Mouse (Mus musculus) kidney, postnatal 0 days (tissue): Measurements from ENCODE around the gene Mymx. TPM values are rescaled to one million over a fixed set of nuclear protein-coding genes. Genes with fewer than 3 reads are reported as not detected.

Experiments used
- ATAC-seq: fragments of 200-750 bp; cut with Nextera tagmentation; replicated peaks from 2 replicates; pipeline ENCODE4 v1.8.0; 2017; ENCODE audit warnings: low read depth, moderate number of reproducible peaks, moderate TSS enrichment, moderate library complexity; ENCODE audit not compliant: low FRiP score
- DNase-seq: peaks from one replicate; pipeline ENCODE4 v3.0.0-alpha.2; 2016; ENCODE audit warnings: low spot score
- H3K27ac ChIP-seq: fragments of 300-500 bp; sonication (generic); 2 replicates; pipeline ENCODE4 v1.5.1; 2014; ENCODE audit warnings: mild to moderate bottlenecking
- H3K27me3 ChIP-seq: fragments of 300-500 bp; sonication (generic); 2 replicates; pipeline ENCODE4 v1.6.1; 2014; ENCODE audit warnings: low read length, mixed read lengths; ENCODE audit not compliant: insufficient read depth
- H3K36me3 ChIP-seq: fragments of 300-500 bp; sonication (generic); 2 replicates; pipeline ENCODE4 v1.6.1; 2014; ENCODE audit warnings: low read length, mixed read lengths; ENCODE audit not compliant: insufficient read depth
- H3K4me1 ChIP-seq: fragments of 300-500 bp; sonication (generic); replicated peaks from 2 replicates; pipeline ENCODE4 v1.6.1; 2014; ENCODE audit warnings: antibody characterized with exemption, low read length, mixed read lengths; ENCODE audit not compliant: insufficient read depth
- H3K4me2 ChIP-seq: fragments of 300-500 bp; sonication (generic); 2 replicates; pipeline ENCODE4 v1.6.1; 2014; ENCODE audit warnings: mild to moderate bottlenecking, low read length, moderate library complexity, mixed read lengths
- H3K4me3 ChIP-seq: fragments of 300-500 bp; sonication (generic); replicated peaks from 2 replicates; pipeline ENCODE4 v1.5.1; 2014; ENCODE audit warnings: low read depth, low read length
- H3K9ac ChIP-seq: fragments of 300-500 bp; sonication (generic); 2 replicates; pipeline ENCODE4 v1.6.1; 2014; ENCODE audit warnings: low read depth, low read length
- H3K9me3 ChIP-seq: fragments of 300-500 bp; sonication (generic); replicated peaks from 2 replicates; pipeline ENCODE4 v1.6.1; 2016; ENCODE audit warnings: low read length, inconsistent platforms, mixed read lengths
- CTCF ChIP-seq: IDR thresholded peaks from 2 replicates; pipeline ENCODE4 v1.5.1; 2016; ENCODE audit warnings: antibody characterized with exemption, low read depth, mild to moderate bottlenecking, moderate library complexity
- WGBS: fragments of 180-500 bp; shearing (Covaris S2); extraction: QIAGEN DNeasy Blood & Tissue Kit; methylation state at CpG from one replicate; pipeline ENCODE4 v1.1.7; 2014; 5-methylcytosine and 5-hydroxymethylcytosine counted together
- polyA plus RNA-seq: library from polyadenylated mRNA; unstranded; fragments of >200 nt; fragmentation: Nextera tagmentation; extraction: Ambion mirVana; gene quantifications from 2 replicates; pipeline ENCODE4 v1.2.1, GENCODE M21; 2015

The Mymx gene
- polyA plus RNA-seq, 1 experiment from 2014 or later, result 18.4 TPM

- no peak for TF ChIP-seq CTCF
- Histone ChIP-seq H3K9me3 (no peaks in the 10 kb centered on the region), H3K4me3 (no peak overlapping the region), H3K4me2 (peak overlapping the region; percentile 98), H3K27me3 (no peaks in the 10 kb centered on the region), H3K27ac (peak overlapping the region; percentile 70), H3K36me3 (0 out of 2 replicates have a peak, but pooled peaks cover 6% of the 10 kb centered on the region), H3K4me1 (peaks cover 46% of the 10 kb centered on the region), H3K9ac (peak overlapping the region; percentile 28; the same call in 1 of the 2 replicates)
- DNase-seq (no peak), ATAC-seq (no peak; the same call in 1 of the 2 replicates)
- 32% methylated on average over 16 of the region's 16 CpGs for WGBS
Observed at GRCm38 (mm10) chr17:45591701-45592605, 9.9 kb downstream of the Mymx start.

GRCm38 (mm10) chr17:45590410-45590809 is 11.5 kb downstream of the Mymx start:
- Histone ChIP-seq H3K4me2 (no peak overlapping the region), H3K27ac (no peak overlapping the region), H3K27me3 (no peaks in the 10 kb centered on the region), H3K4me1 (peaks cover 45% of the 10 kb centered on the region), H3K36me3 (0 out of 2 replicates have a peak, but pooled peaks cover 6% of the 10 kb centered on the region), H3K9ac (no peak overlapping the region), H3K4me3 (no peak overlapping the region), H3K9me3 (no peaks in the 10 kb centered on the region)
- TF ChIP-seq CTCF, result no peak
- DNase-seq (no peak), ATAC-seq (no peak)
- WGBS, result 76% methylated on average over 6 of the region's 6 CpGs

- Histone ChIP-seq H3K4me3 (no peak overlapping the region), H3K4me1 (peaks cover 46% of the 10 kb centered on the region), H3K9ac (no peak overlapping the region), H3K36me3 (0 out of 2 replicates have a peak, but pooled peaks cover 6% of the 10 kb centered on the region), H3K4me2 (no peak overlapping the region), H3K9me3 (no peaks in the 10 kb centered on the region), H3K27ac (no peak overlapping the region), H3K27me3 (no peaks in the 10 kb centered on the region)
- DNase-seq, result no peak
- WGBS, result 87% methylated on average over 8 of the region's 8 CpGs
- no peak for ATAC-seq
- TF ChIP-seq CTCF, result no peak
Observed at GRCm38 (mm10) chr17:45589844-45590243, 12.1 kb downstream of the Mymx start.

- H3K27me3 ChIP-seq, result no peaks in the 10 kb centered on the region
- no peaks in the 10 kb centered on the region for H3K9me3 ChIP-seq
- H3K4me2 ChIP-seq, result no peak overlapping the region
- no peak overlapping the region for H3K4me3 ChIP-seq
- H3K9ac ChIP-seq, result no peak overlapping the region
- WGBS, result 99% methylated on average over 7 of the region's 7 CpGs
- no peak for TF ChIP-seq CTCF
- H3K36me3 ChIP-seq, result 0 out of 2 replicates have a peak, but pooled peaks cover 6% of the 10 kb centered on the region
- H3K4me1 ChIP-seq, result peaks cover 44% of the 10 kb centered on the region
- ATAC-seq, result no peak
- no peak overlapping the region for H3K27ac ChIP-seq
- DNase-seq, result no peak
Observed at GRCm38 (mm10) chr17:45589236-45589635, 12.7 kb downstream of the Mymx start.

- WGBS, result 90% methylated on average over 7 of the region's 7 CpGs
- no peaks in the 10 kb centered on the region for H3K27me3 ChIP-seq
- no peak overlapping the region for H3K27ac ChIP-seq
- H3K36me3 ChIP-seq, result 0 out of 2 replicates have a peak, but pooled peaks cover 6% of the 10 kb centered on the region
- no peak for TF ChIP-seq CTCF
- no peaks in the 10 kb centered on the region for H3K9me3 ChIP-seq
- no peak for DNase-seq
- ATAC-seq, result no peak
- H3K9ac ChIP-seq, result no peak overlapping the region
- no peak overlapping the region for H3K4me2 ChIP-seq
- H3K4me1 ChIP-seq, result peaks cover 37% of the 10 kb centered on the region
- H3K4me3 ChIP-seq, result no peak overlapping the region
Observed at GRCm38 (mm10) chr17:45588370-45588769, 13.5 kb downstream of the Mymx start.

- peak; percentile 63 for TF ChIP-seq CTCF
- Histone ChIP-seq H3K27me3 (no peaks in the 10 kb centered on the region), H3K9me3 (no peaks in the 10 kb centered on the region), H3K27ac (0 out of 2 replicates have a peak overlapping the region, but pooled peaks have one; percentile 87), H3K36me3 (0 out of 2 replicates have a peak, but pooled peaks cover 6% of the 10 kb centered on the region), H3K4me3 (no peak overlapping the region), H3K4me1 (peaks cover 18% of the 10 kb centered on the region), H3K9ac (no peak overlapping the region), H3K4me2 (no peak overlapping the region)
- DNase-seq (no peak), ATAC-seq (no peak)
- WGBS, result 97% methylated on average over 3 of the region's 3 CpGs
Observed at GRCm38 (mm10) chr17:45586449-45586837, 15.5 kb downstream of the Mymx start.
